Mouse (Mus musculus) heart, embryonic 13.5 days (tissue): Measurements from ENCODE around the gene Cabcoco1. TPM values are rescaled to one million over a fixed set of nuclear protein-coding genes. Genes with fewer than 3 reads are reported as not detected.

Experiments used
- ATAC-seq: fragments of 200-750 bp; cut with Nextera tagmentation; 2 replicates; pipeline ENCODE4 v1.8.0; 2017; ENCODE audit warnings: moderate TSS enrichment; ENCODE audit not compliant: insufficient number of reproducible peaks, low FRiP score, low TSS enrichment; ENCODE audit errors: extremely low read depth
- H3K27ac ChIP-seq: fragments of 300-500 bp; sonication (generic); replicated peaks from 2 replicates; pipeline ENCODE4 v1.5.1; 2015; ENCODE audit warnings: moderate library complexity, mild to moderate bottlenecking, inconsistent platforms
- H3K27me3 ChIP-seq: fragments of 300-500 bp; sonication (generic); replicated peaks from 2 replicates; pipeline ENCODE4 v1.6.1; 2015; ENCODE audit warnings: mild to moderate bottlenecking, inconsistent platforms
- H3K36me3 ChIP-seq: fragments of 300-500 bp; sonication (generic); 2 replicates; pipeline ENCODE4 v1.6.1; 2015; ENCODE audit warnings: mild to moderate bottlenecking, inconsistent platforms
- H3K4me1 ChIP-seq: fragments of 300-500 bp; sonication (generic); 2 replicates; pipeline ENCODE4 v1.6.1; 2015; ENCODE audit warnings: inconsistent platforms
- H3K4me2 ChIP-seq: fragments of 300-500 bp; sonication (generic); 2 replicates; pipeline ENCODE4 v1.6.1; 2015; ENCODE audit warnings: inconsistent platforms, mild to moderate bottlenecking, moderate library complexity
- H3K4me3 ChIP-seq: fragments of 300-500 bp; sonication (generic); 2 replicates; pipeline ENCODE4 v1.5.1; 2015; ENCODE audit warnings: moderate library complexity, mild to moderate bottlenecking, inconsistent platforms
- H3K9ac ChIP-seq: fragments of 300-500 bp; sonication (generic); 2 replicates; pipeline ENCODE4 v1.6.1; 2015; ENCODE audit warnings: inconsistent platforms, mild to moderate bottlenecking, moderate library complexity
- H3K9me3 ChIP-seq: fragments of 300-500 bp; sonication (generic); 2 replicates; pipeline ENCODE4 v1.6.1; 2016; ENCODE audit warnings: inconsistent platforms
- WGBS: fragments of 180-500 bp; shearing (Covaris S2); methylation state at CpG from one replicate; pipeline ENCODE4 v1.1.7; 2015; ENCODE audit warnings: mixed read lengths; 5-methylcytosine and 5-hydroxymethylcytosine counted together
- polyA plus RNA-seq: library from polyadenylated mRNA; unstranded; fragments of >200 nt; fragmentation: Nextera tagmentation; extraction: Ambion mirVana; gene quantifications from 2 replicates; pipeline ENCODE4 v1.2.1, GENCODE M21; 2015

The Cabcoco1 gene
- polyA plus RNA-seq, 1 experiment from 2014 or later = 30.4 TPM

DNA sequence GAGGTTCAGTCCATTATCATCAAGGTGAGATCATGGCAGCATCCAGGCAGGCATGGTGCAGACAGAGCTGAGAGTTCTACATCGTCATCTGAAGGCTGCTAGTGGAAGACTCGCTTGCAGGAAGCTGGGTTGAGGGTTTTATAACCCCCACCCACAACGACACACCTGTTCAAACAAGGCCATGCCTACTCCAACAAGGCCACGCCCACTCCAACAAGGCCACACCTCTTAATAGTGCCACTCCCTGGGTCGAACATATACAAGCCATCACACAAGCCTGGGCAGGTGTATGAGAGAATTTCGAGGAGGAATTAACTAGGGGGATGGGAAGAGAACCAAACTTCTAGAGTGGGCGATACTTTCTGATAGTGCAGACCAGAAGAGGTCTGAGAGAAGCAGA lies 153.6 kb downstream of the Cabcoco1 start:
- Histone ChIP-seq H3K4me3 (no peak overlapping the region), H3K9ac (no peak overlapping the region), H3K4me2 (no peak overlapping the region), H3K36me3 (no peaks in the 10 kb centered on the region), H3K9me3 (peaks cover 15% of the 10 kb centered on the region), H3K4me1 (no peaks in the 10 kb centered on the region), H3K27ac (no peak overlapping the region), H3K27me3 (no peaks in the 10 kb centered on the region)
- WGBS = 68% methylated on average over 7 of the region's 7 CpGs
- no peak for ATAC-seq

Other genes starting within 250 kb of the Cabcoco1 start
- gene Tmem26, start 181.8 kb upstream of the Cabcoco1 start, polyA plus RNA-seq = 4.1 and 4.5 TPM in 2 replicates